Mouse (Mus musculus) bone marrow macrophage, adult 2 months (primary cell): ENCODE data around the gene Ccdc155. TPM values are rescaled to one million over a fixed set of nuclear protein-coding genes. Genes with fewer than 3 reads are reported as not detected.

Source experiments
- H3K27ac ChIP-seq: 2 replicates; pipeline ENCODE4 v1.5.1; 2012; ENCODE audit warnings: low read depth, low read length; ENCODE audit not compliant: insufficient read depth
- H3K4me1 ChIP-seq: 2 replicates; pipeline ENCODE4 v1.6.1; 2012; ENCODE audit warnings: low read length; ENCODE audit not compliant: control insufficient read depth, insufficient read depth
- H3K4me3 ChIP-seq: 2 replicates; pipeline ENCODE4 v1.5.1; 2012; ENCODE audit warnings: mild to moderate bottlenecking, low read length, moderate library complexity; ENCODE audit not compliant: insufficient read depth
- CTCF ChIP-seq: IDR thresholded peaks from 2 replicates; pipeline ENCODE4 v1.5.1; 2012; ENCODE audit warnings: low read depth, mild to moderate bottlenecking, low read length, moderate library complexity
- POLR2A ChIP-seq: IDR thresholded peaks from 2 replicates; pipeline ENCODE4 v1.6.1; 2012; ENCODE audit warnings: mild to moderate bottlenecking, low read depth, low read length, borderline replicate concordance
- polyA plus RNA-seq: library from polyadenylated mRNA; stranded (reverse); fragments of >200 nt; gene quantifications from 2 replicates; pipeline ENCODE4 v1.2.4, GENCODE M21; 2012; ENCODE audit not compliant: missing spikeins, insufficient read depth, insufficient read length

Ccdc155 gene
- polyA plus RNA-seq, 1 experiment = 0.24 TPM

DNA sequence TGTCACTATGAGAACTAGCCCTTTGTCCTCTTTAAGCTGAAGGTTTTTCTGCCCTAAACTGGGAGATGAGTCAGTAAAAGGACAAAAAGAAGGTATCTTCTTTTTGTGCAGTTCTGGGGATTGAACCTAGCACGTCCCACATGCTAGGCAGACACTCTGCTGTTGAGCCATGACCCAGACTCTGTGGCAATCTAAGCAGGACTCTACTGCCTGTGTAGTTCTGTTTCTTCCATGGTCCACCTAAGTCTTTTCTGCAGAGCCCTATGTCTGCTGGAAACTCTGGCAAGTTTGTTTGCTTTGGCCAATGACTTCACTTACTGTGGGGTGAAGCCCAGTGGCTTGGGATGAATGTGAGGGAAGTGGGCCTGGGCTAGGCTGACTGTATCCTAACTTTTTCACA is 66.3 kb downstream of the Ccdc155 start:
- peaks cover 8% of the 10 kb centered on the region for H3K4me1 ChIP-seq
- H3K27ac ChIP-seq = no peak overlapping the region
- TF ChIP-seq CTCF = no peak
- TF ChIP-seq POLR2A = no peak
- H3K4me3 ChIP-seq = no peak overlapping the region

- Histone ChIP-seq H3K27ac (no peak overlapping the region), H3K4me1 (peaks cover 8% of the 10 kb centered on the region), H3K4me3 (no peak overlapping the region)
- TF ChIP-seq POLR2A (no peak), CTCF (no peak)
Measured at GRCm38 (mm10) chr7:45137171-45138006, 67.3 kb downstream of the Ccdc155 start.

DNA sequence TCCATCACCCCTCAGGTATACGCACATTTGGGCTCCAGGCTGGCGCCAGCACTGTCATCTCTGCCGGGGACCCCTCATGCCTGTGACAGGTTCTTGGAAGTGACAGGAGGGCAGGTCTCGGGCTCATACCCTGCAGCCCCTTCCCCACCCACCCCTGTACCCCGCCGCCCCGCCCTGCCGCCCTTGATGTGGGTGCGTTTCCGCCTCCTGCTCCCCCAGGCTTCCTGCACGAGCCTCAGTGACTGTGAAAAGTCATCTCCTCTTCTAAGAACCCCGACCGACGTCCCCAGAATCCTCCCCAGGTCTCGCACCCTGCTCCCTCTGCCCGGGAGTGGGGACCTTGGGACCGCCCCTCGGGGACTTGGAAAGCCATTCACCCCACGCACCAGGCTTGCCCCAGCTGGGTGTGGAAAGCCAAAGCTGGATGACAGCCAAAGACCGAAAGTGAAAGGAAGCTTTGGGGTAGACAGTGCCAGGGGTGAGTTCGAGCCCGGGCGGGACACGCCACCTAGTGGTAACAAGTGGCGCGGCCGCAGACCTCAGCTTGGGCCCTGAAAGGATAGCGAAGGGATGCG is 68.6 kb downstream of the Ccdc155 start, which contains the start of the genes Gm45713 and Flt3l:
Gene Gm45713 (minus strand): TSS at position 239 of the 575 bp plus-strand sequence.
Gene Flt3l (minus strand): TSS at position 440 of the 575 bp plus-strand sequence.
- H3K4me3 ChIP-seq = peak within 1 kb of the TSS; percentile 65
- TF ChIP-seq CTCF = peak; percentile 76
- no peak for TF ChIP-seq POLR2A
- no peaks in the 10 kb centered on the region; the same call in 1 of the 2 replicates for H3K4me1 ChIP-seq
- no peak within 1 kb of the TSS for H3K27ac ChIP-seq

GRCm38 (mm10) chr7:45135370-45135769 is 69.3 kb downstream of the Ccdc155 start:
- Histone ChIP-seq H3K4me3 (peak overlapping the region; percentile 65; the same call in 1 of the 2 replicates), H3K4me1 (no peaks in the 10 kb centered on the region; the same call in none of the 2 replicates), H3K27ac (no peak overlapping the region)
- TF ChIP-seq POLR2A (no peak), CTCF (no peak)

DNA sequence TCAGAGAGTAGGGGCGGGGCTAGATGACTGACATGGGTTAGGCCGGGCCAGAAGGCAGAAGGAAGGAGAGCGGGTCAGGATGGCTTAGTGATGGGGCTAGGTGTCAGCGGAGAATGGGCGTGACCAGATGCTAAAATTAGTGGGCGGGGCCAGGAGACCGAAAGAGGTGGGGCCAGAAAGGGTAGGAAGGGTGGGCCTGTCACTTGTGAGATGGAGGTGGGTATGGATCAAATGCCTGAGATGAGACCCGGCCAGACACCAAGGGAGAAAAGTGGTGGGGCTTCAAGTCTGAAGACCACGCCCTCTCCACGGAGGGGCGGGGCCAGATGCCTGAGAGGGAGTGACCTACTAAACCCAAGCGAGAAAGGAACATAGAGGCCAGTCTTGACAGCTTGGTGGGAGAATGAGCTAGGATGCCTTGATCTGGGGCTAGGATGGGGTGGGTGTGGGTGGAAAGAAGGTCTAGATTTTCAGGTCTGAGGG is 70.1 kb downstream of the Ccdc155 start:
- no peak overlapping the region for H3K4me3 ChIP-seq
- H3K27ac ChIP-seq = no peak overlapping the region
- H3K4me1 ChIP-seq = peaks cover 6% of the 10 kb centered on the region
- TF ChIP-seq POLR2A (no peak), CTCF (no peak)

Other genes with a start within 250 kb of the Ccdc155 start
- gene Cpt1c, start 230.0 kb downstream of the Ccdc155 start, polyA plus RNA-seq = 0.99 and 2.3 TPM in 2 replicates
- gene Prmt1, start 218.3 kb downstream of the Ccdc155 start, polyA plus RNA-seq = 54.4 and 61.6 TPM in 2 replicates
- gene Irf3, start 207.2 kb downstream of the Ccdc155 start, polyA plus RNA-seq = 91.0 and 94.7 TPM in 2 replicates
- 15.3 and 16.0 TPM in 2 replicates for gene Bcl2l12, start 206.2 kb downstream of the Ccdc155 start, polyA plus RNA-seq
- gene Scaf1, start 188.5 kb downstream of the Ccdc155 start, polyA plus RNA-seq = 44.3 and 47.3 TPM in 2 replicates
- 119 and 123 TPM in 2 replicates for gene Rras, start 186.9 kb downstream of the Ccdc155 start, polyA plus RNA-seq
- 19.3 and 22.5 TPM in 2 replicates for gene Prr12, start 152.0 kb downstream of the Ccdc155 start, polyA plus RNA-seq
- gene Nosip, start 142.5 kb downstream of the Ccdc155 start, polyA plus RNA-seq = 68.2 and 68.9 TPM in 2 replicates
- gene Prrg2, start 142.2 kb downstream of the Ccdc155 start, polyA plus RNA-seq = 22.9 and 23.6 TPM in 2 replicates
- gene Rcn3, start 112.7 kb downstream of the Ccdc155 start, polyA plus RNA-seq = 3.1 and 4.6 TPM in 2 replicates
- gene Fcgrt, start 101.0 kb downstream of the Ccdc155 start, polyA plus RNA-seq = 149 and 150 TPM in 2 replicates
- 1,675 and 1,722 TPM in 2 replicates for gene Rps11, start 80.5 kb downstream of the Ccdc155 start, polyA plus RNA-seq
- 1,569 and 1,898 TPM in 2 replicates for gene Rpl13a, start 76.1 kb downstream of the Ccdc155 start, polyA plus RNA-seq
- gene Gm45713, start 68.7 kb downstream of the Ccdc155 start, polyA plus RNA-seq = not detected in 2 replicates
- gene Flt3l, start 68.5 kb downstream of the Ccdc155 start, polyA plus RNA-seq = 28.2 and 30.8 TPM in 2 replicates
- 65.7 and 66.7 TPM in 2 replicates for gene Pih1d1, start 50.6 kb downstream of the Ccdc155 start, polyA plus RNA-seq
- gene Aldh16a1, start 50.3 kb downstream of the Ccdc155 start, polyA plus RNA-seq = 89.0 and 111 TPM in 2 replicates
- gene Slc17a7, start 40.9 kb downstream of the Ccdc155 start, polyA plus RNA-seq = not detected in 2 replicates
- gene Gfy, start 25.3 kb downstream of the Ccdc155 start, polyA plus RNA-seq = not detected in 2 replicates
- not detected in 2 replicates for gene Pth2, start 23.9 kb downstream of the Ccdc155 start, polyA plus RNA-seq
- not detected in 2 replicates for gene Dkkl1, start 7.3 kb upstream of the Ccdc155 start, polyA plus RNA-seq
- 2.1 TPM in 1 of 2 replicates, not detected in the other for gene Tead2, start 10.9 kb upstream of the Ccdc155 start, polyA plus RNA-seq
- gene Cd37, start 34.2 kb upstream of the Ccdc155 start, polyA plus RNA-seq = 238 and 243 TPM in 2 replicates
- not detected in 2 replicates for gene Slc6a16, start 36.2 kb upstream of the Ccdc155 start, polyA plus RNA-seq
- not detected in 2 replicates for gene Slc6a21, start 72.6 kb upstream of the Ccdc155 start, polyA plus RNA-seq
- gene Trpm4, start 128.9 kb upstream of the Ccdc155 start, polyA plus RNA-seq = 14.1 and 16.0 TPM in 2 replicates
- gene Hrc, start 130.4 kb upstream of the Ccdc155 start, polyA plus RNA-seq = not detected in 2 replicates
- gene Ppfia3, start 162.1 kb upstream of the Ccdc155 start, polyA plus RNA-seq = 1.6 and 1.8 TPM in 2 replicates
- gene Lin7b, start 165.7 kb upstream of the Ccdc155 start, polyA plus RNA-seq = 3.0 and 3.6 TPM in 2 replicates
- gene Snrnp70, start 190.8 kb upstream of the Ccdc155 start, polyA plus RNA-seq = 385 and 416 TPM in 2 replicates
- gene Kcna7, start 200.8 kb upstream of the Ccdc155 start, polyA plus RNA-seq = not detected in 2 replicates
- gene Ntf5, start 208.8 kb upstream of the Ccdc155 start, polyA plus RNA-seq = not detected in 2 replicates
- not detected in 2 replicates for gene Lhb, start 215.9 kb upstream of the Ccdc155 start, polyA plus RNA-seq
- gene Gys1, start 230.0 kb upstream of the Ccdc155 start, polyA plus RNA-seq = 12.8 and 14.3 TPM in 2 replicates
- 26.0 and 43.8 TPM in 2 replicates for gene Ruvbl2, start 233.2 kb upstream of the Ccdc155 start, polyA plus RNA-seq